Mouse (Mus musculus) bone marrow macrophage, adult 2 months (primary cell): ENCODE measurements at regions not wholly inside any gene's neighbourhood (a gene's known extent, or its start where the extent isn't known, plus 50 kb on each side); places are given as distances from the start of the nearest gene placed in this dataset.

Experiments
- CTCF ChIP-seq: IDR thresholded peaks from 2 replicates; pipeline ENCODE4 v1.5.1; 2012; ENCODE audit warnings: low read depth, mild to moderate bottlenecking, low read length, moderate library complexity
- POLR2A ChIP-seq: IDR thresholded peaks from 2 replicates; pipeline ENCODE4 v1.6.1; 2012; ENCODE audit warnings: mild to moderate bottlenecking, low read depth, low read length, borderline replicate concordance

- TF ChIP-seq CTCF = no peak
- no peak for TF ChIP-seq POLR2A
Observed at GRCm38 (mm10) chr5:4651167-4651955, 106.5 kb downstream of the Fzd1 start.
